Mouse (Mus musculus) midbrain, embryonic 10.5 days (tissue): Measurements from ENCODE around the gene St3gal6. TPM values are rescaled to one million over a fixed set of nuclear protein-coding genes. Genes with fewer than 3 reads are reported as not detected.

Source experiments
- DNase-seq: peaks from one replicate; pipeline ENCODE4 v3.0.0-alpha.2; 2017; ENCODE audit warnings: low spot score
- H3K27ac ChIP-seq: fragments of 300-500 bp; sonication (generic); replicated peaks from 2 replicates; pipeline ENCODE4 v1.5.1; 2016; ENCODE audit warnings: mild to moderate bottlenecking
- H3K27me3 ChIP-seq: fragments of 300-500 bp; sonication (generic); 2 replicates; pipeline ENCODE4 v1.6.1; 2016; ENCODE audit warnings: low read depth, mild to moderate bottlenecking; ENCODE audit not compliant: poor library complexity, severe bottlenecking
- H3K36me3 ChIP-seq: fragments of 300-500 bp; sonication (generic); 2 replicates; pipeline ENCODE4 v1.6.1; 2016; ENCODE audit warnings: mild to moderate bottlenecking, moderate library complexity
- H3K4me1 ChIP-seq: fragments of 300-500 bp; sonication (generic); 2 replicates; pipeline ENCODE4 v1.6.1; 2016
- H3K4me3 ChIP-seq: fragments of 300-500 bp; sonication (generic); 2 replicates; pipeline ENCODE4 v1.5.1; 2016; ENCODE audit warnings: mild to moderate bottlenecking, moderate library complexity
- H3K9me3 ChIP-seq: fragments of 300-500 bp; sonication (generic); replicated peaks from 2 replicates; pipeline ENCODE4 v1.6.1; 2016; ENCODE audit warnings: mild to moderate bottlenecking
- WGBS: fragments of 180-500 bp; shearing (Covaris S2); methylation state at CpG from one replicate; pipeline ENCODE4 v1.1.7; 2016; 5-methylcytosine and 5-hydroxymethylcytosine counted together
- polyA plus RNA-seq: library from polyadenylated mRNA; unstranded; fragments of >200 nt; fragmentation: Nextera tagmentation; extraction: Ambion mirVana; gene quantifications from 2 replicates; pipeline ENCODE4 v1.2.1, GENCODE M21; 2016

The St3gal6 gene
- 9.3 and 12.5 TPM in 2 replicates for polyA plus RNA-seq

DNA sequence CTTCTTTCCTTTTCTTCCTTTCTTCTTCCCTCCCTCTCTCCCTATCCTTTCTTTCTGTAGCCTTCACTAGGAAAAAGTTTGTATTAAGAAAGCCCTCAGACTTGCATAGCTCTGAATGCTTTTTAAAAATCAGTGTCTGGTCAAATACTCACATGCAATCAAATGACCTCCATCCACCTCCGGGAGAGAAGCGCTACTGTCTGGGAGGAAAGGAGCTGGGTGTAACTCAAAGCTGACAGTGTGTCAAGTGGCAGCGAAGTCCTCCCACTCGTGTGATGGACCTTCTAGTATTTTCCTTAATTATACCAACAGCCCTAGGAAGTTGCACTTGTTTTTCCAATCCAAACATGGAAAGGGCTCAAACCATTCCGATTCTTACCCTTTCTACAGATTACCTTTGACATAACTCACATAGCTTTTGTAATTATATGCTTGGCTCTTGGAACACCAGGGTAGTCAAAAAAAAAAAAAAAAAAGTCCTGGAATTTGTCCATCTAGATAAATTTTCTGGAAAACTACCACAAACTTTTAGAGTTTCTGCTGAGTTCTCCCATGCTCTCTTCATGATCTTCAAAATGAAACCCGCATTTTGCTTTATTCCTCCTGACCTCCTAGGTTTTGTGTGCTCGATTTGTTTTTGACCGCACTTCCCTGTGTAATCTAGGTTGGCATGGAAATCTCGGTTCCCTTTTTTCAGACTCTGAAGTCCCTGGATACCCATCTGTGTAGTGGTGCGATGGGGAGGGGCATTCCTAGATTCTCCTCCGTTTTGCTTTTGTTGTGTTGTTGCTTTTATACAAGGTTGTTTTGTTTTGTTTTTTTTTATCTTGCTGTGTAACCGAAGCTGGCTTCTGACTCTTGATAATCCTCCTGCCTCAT, at the start of gene St3gal6:
Gene St3gal6, minus strand, starts transcription at position 272 of the 879 bp plus-strand sequence.
- no peaks in the 10 kb centered on the region for H3K36me3 ChIP-seq
- peaks cover 16% of the 10 kb centered on the region for H3K4me1 ChIP-seq
- 89% methylated on average over 12 of the region's 12 CpGs for WGBS
- H3K9me3 ChIP-seq, result peaks cover 7% of the 10 kb centered on the region
- peak within 1 kb of the TSS; percentile 85 for H3K4me3 ChIP-seq
- H3K27me3 ChIP-seq, result peaks cover 10% of the 10 kb centered on the region
- no peak for DNase-seq
- peak within 1 kb of the TSS; percentile 91 for H3K27ac ChIP-seq

DNA sequence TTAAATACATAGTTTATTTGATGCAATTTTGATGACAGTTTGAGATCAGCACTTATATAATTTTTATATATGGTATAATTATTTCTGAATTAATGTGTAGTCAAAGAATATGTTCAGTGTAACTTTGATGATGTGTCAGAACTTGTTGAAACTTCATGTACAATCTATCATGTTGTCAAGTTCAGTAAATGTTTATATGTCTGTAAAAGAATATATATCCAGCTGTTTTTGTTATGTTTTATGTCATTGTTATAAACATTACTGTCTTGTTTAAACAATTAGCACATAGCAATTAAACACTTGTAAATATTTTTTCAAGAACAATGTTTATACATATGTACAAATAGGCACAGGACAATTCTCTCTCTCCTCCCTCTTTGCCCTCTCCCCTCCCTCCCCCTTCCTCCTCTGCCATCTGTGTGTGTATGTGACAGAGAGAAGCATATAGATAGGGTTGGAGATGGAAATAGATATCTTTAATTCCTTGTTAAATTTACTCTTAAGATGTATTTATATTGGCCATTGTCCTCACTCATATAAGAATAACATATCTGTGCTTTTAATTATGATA, 46.7 kb upstream of the St3gal6 start:
- Histone ChIP-seq H3K4me3 (no peak overlapping the region), H3K27me3 (no peaks in the 10 kb centered on the region), H3K27ac (no peak overlapping the region), H3K9me3 (no peaks in the 10 kb centered on the region), H3K4me1 (no peaks in the 10 kb centered on the region), H3K36me3 (no peaks in the 10 kb centered on the region)
- no peak for DNase-seq

DNA sequence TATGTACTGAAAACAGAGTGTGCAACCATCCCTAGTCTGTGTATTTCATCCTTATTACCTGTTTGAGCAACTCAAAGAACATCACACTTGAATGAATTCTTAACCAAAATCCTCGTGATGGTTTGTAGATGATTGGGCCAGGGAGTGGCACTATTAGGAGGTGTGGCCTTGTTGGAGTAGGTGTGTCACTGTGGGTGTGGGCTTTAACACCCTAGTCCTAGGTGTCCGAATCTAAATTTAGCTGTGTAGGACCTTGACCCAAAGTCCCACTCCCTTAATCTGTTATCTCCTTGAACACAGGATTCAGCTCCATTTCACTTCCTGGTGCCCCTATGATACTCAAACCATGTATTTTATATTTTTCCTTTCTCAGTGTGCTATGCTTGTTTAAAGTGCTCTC, 37.2 kb upstream of the St3gal6 start:
- H3K4me3 ChIP-seq, result no peak overlapping the region
- H3K27ac ChIP-seq, result no peak overlapping the region
- no peak for DNase-seq
- 85% methylated on average over 2 of the region's 2 CpGs for WGBS
- no peaks in the 10 kb centered on the region for H3K9me3 ChIP-seq
- H3K4me1 ChIP-seq, result no peaks in the 10 kb centered on the region
- H3K27me3 ChIP-seq, result no peaks in the 10 kb centered on the region
- no peaks in the 10 kb centered on the region for H3K36me3 ChIP-seq

DNA sequence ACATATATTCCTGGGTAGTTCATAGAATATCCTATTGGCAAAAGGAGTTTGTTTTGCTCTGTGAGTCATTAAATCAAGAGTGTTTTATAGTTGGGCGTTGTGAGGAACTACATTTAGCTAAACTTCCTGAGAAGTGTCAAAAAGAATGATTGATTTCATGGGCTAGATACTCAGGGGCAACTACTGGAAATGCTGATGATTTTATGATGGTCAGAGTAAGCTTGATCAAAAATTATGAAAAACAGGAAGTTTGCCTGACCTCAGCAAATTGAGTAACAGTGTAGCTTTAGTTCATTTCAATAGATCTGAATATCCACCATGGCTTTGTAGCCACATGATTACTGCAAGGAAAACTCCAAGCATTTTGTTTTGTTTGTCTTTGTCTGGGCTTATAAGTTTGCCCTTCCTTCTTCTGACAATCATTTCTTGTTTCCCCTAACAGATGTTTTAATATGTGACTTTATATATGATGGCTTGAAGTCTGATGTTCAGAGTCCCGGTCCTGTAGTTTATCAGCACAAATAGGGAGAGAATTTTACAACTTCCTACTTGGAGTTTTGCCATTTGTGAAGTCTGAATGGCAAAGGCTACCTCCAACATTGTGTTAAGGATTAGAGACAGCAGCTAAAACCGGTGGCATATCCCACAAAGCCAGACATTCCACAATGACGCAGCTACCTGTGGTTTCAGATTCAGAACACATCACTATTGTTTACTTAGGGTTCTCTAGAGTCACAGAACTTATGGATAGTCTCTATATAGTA, 32.2 kb upstream of the St3gal6 start:
- no peak overlapping the region for H3K27ac ChIP-seq
- DNase-seq, result no peak
- H3K4me3 ChIP-seq, result no peak overlapping the region
- no peaks in the 10 kb centered on the region for H3K4me1 ChIP-seq
- H3K36me3 ChIP-seq, result no peaks in the 10 kb centered on the region
- 86% methylated on average over 4 of the region's 4 CpGs for WGBS
- H3K27me3 ChIP-seq, result no peaks in the 10 kb centered on the region
- H3K9me3 ChIP-seq, result no peaks in the 10 kb centered on the region

DNA sequence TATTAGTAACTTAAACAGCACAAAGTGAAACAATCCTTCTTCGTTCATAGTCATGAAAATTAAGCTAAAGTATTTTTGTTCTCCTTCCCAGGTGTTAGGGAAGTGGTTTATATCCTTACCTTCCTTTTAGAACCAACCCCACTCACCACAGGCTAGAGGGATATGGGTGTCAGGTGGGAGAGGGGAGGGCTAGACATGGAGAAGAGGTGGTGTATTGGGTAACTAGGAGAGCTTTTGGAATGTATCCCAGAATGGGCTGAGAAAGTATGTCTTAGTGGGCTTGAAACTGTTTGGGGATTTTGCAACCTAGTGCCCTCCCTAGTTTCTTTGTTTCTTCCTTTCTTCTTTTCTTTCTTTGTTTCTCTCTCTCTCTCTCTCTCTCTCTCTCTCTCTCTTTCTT, 30.6 kb upstream of the St3gal6 start:
- DNase-seq, result no peak
- no peak overlapping the region for H3K4me3 ChIP-seq
- no peaks in the 10 kb centered on the region for H3K9me3 ChIP-seq
- no peak overlapping the region for H3K27ac ChIP-seq
- no peaks in the 10 kb centered on the region for H3K4me1 ChIP-seq
- no peaks in the 10 kb centered on the region for H3K36me3 ChIP-seq
- WGBS, result 82% methylated on average over 1 of the region's 1 CpGs
- no peaks in the 10 kb centered on the region for H3K27me3 ChIP-seq

DNA sequence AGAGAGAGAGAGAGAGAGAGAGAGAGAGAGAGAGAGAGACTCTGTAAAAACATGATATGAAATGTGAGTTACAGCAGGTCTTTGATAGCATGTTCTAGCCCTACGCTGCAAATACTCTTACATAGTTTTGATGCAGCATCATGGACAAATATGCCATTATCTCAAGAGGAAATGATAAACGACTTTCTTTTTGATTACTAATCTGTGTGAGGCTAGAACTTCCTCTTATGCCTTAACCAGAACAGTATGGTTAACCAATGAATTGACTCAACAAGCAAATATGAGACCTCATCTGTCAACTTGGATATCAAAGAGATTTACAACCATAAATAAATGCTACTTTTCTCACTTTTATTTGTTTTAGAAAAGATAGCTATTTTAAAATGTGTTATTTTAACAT, 24.0 kb upstream of the St3gal6 start:
- H3K36me3 ChIP-seq, result no peaks in the 10 kb centered on the region
- no peak overlapping the region for H3K4me3 ChIP-seq
- WGBS, result 88% methylated on average over 2 of the region's 2 CpGs
- no peak for DNase-seq
- no peak overlapping the region for H3K27ac ChIP-seq
- no peaks in the 10 kb centered on the region for H3K27me3 ChIP-seq
- no peaks in the 10 kb centered on the region for H3K9me3 ChIP-seq
- no peaks in the 10 kb centered on the region for H3K4me1 ChIP-seq

DNA sequence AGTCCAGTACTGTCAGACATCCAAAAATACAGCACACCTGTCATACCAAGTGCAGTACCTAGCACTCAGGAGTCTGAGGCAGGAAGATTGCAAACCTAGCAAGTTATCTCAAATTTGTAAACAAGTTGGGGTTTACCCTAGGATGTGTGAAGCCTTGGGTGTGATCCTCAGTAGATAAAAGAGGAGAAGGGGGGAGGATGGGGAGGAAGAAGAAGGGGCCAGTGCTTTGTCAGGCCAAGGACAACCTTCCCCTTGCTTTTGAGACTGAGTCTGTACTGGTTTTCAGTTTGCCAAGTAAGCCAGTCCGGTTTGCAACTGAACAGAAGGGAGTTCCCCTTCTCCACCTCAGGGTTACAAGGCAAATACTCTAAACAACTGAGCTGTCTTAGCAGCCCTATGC, 22.1 kb upstream of the St3gal6 start:
- no peaks in the 10 kb centered on the region for H3K36me3 ChIP-seq
- no peaks in the 10 kb centered on the region for H3K27me3 ChIP-seq
- H3K4me1 ChIP-seq, result no peaks in the 10 kb centered on the region
- H3K9me3 ChIP-seq, result no peaks in the 10 kb centered on the region
- no peak overlapping the region for H3K27ac ChIP-seq
- no peak for DNase-seq
- WGBS, result 66% methylated on average over 1 of the region's 1 CpGs
- H3K4me3 ChIP-seq, result no peak overlapping the region

DNA sequence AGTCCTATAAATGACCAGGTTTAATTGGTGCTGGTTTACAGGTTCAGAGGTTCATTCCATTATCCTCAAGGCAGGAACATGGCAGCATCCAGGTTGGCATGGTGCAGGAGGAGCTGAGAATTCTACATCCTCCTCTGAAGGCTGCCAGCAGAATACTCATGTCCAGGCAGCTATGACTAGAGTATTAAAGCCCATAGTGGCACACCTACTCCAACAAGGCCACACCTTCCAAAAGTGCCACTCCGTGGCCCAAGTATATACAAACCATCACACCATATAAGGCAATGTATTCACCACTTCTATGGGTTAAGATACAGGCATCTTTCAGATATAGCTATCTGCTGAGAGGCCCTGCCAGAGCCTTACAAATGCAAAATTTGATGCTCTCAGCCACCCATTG, 15.4 kb upstream of the St3gal6 start:
- no peak for DNase-seq
- 89% methylated on average over 1 of the region's 1 CpGs for WGBS
- no peaks in the 10 kb centered on the region for H3K9me3 ChIP-seq
- no peaks in the 10 kb centered on the region for H3K27me3 ChIP-seq
- H3K36me3 ChIP-seq, result no peaks in the 10 kb centered on the region
- no peak overlapping the region for H3K4me3 ChIP-seq
- H3K4me1 ChIP-seq, result peaks cover 5% of the 10 kb centered on the region; the same call in 1 of the 2 replicates
- no peak overlapping the region for H3K27ac ChIP-seq

DNA sequence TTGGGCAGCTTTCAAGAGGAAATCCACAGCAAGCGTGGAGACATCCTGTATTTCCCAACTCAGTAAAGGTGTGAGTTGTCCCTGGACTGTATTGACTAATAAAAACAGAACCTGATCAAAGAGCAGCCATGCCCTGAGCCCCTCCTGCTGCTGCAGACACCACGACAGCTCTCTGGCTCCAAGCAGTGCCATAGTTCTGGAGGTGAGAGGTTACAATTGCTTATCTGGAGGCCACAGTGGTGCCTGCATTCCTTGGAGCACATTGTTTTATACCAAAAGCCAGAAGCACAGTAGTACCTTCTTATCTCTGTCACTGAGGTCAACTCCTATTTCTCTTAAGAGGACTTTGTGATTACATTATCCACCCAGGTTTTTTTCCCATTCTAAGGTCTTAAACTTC, 15.0 kb upstream of the St3gal6 start:
- DNase-seq, result no peak
- Histone ChIP-seq H3K27me3 (no peaks in the 10 kb centered on the region), H3K9me3 (no peaks in the 10 kb centered on the region), H3K36me3 (no peaks in the 10 kb centered on the region), H3K4me3 (no peak overlapping the region), H3K4me1 (peaks cover 6% of the 10 kb centered on the region; the same call in 1 of the 2 replicates), H3K27ac (no peak overlapping the region)
- WGBS, result 62% methylated on average over 2 of the region's 2 CpGs

DNA sequence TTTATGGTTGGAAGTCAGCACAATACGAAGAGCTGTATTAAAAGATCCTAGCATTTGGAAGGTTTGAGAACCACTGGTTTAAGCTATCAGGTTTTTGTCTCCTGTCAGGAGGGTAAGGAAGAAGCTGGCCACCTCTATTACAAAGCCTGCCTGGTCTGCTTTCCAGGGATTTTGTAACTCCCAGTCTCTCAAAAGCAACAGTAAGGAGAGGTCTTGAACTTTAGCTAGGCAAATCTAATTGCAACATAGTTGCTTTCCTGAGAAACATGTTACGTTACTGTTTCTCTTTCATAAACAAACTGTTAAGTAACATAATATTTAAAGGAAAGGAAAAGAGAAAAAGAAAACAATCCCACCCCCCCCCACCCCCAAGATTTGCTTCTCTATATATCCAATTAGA, 12.0 kb upstream of the St3gal6 start:
- peaks cover 25% of the 10 kb centered on the region for H3K4me1 ChIP-seq
- no peaks in the 10 kb centered on the region for H3K36me3 ChIP-seq
- no peaks in the 10 kb centered on the region for H3K9me3 ChIP-seq
- no peaks in the 10 kb centered on the region for H3K27me3 ChIP-seq
- H3K27ac ChIP-seq, result no peak overlapping the region
- 89% methylated on average over 2 of the region's 2 CpGs for WGBS
- no peak for DNase-seq
- no peak overlapping the region for H3K4me3 ChIP-seq

DNA sequence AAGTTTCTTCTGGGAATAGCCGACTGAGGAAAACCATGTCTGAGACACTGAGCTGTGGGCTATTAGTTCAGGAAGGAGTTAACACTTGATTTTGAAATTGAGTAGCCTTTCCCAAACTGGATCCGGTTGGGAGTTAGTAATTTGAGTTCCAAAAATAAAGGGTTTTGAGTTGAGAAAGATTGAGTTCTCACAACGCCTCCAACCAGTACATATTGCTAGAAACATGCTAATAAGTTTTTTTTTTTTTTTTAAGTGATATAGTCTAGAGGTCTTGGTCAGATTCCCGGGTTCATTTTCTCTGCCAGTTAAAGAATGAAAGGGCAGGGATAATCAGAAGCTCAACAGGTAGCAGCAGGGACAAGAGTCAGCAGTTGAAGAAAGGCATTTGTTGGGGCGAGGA, 11.2 kb upstream of the St3gal6 start:
- WGBS, result 67% methylated on average over 5 of the region's 5 CpGs
- Histone ChIP-seq H3K27ac (no peak overlapping the region), H3K9me3 (no peaks in the 10 kb centered on the region), H3K4me1 (peaks cover 25% of the 10 kb centered on the region), H3K4me3 (no peak overlapping the region), H3K36me3 (no peaks in the 10 kb centered on the region), H3K27me3 (no peaks in the 10 kb centered on the region)
- no peak for DNase-seq

DNA sequence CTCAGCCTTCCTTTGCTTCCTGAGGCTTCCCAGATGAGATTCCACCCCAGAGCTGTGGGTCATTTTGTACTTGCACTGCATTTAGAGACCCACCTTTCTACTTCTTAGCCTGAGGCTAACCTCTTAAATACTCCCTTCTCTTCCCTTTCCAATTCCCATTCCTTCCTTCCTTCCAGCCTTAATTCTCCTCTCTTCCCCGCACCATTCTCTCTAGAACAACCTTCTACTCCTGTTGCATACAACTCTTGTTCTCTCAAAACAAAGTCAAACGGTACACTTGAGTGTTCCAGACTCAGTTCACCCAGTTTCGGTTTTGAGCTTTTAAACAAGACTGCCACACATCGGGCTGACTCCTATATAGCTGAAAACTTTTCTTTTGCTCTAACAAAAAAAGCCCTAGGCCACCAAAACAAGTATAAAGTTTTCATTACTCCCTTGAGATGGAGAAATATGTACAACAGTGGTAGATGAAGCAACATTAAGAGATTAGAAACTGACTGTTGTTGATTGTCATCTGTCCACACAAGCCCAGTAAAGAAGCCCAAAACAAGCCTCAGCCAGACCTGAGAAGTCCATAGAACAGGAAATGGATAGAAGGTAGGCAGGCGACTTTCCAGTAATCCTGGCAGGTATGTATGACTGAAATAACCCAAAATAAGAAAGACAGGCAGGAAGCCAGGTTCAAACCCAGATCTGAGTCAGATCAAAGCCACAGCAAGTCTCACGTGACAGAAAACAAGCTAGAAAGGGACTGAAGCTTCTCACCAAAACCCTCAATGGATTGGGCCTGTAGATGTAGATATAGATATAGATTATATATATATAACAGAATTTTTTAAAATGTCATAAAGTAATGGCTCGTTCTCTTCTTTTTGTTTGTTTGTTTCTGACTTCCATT, 10.5 kb upstream of the St3gal6 start:
- Histone ChIP-seq H3K4me3 (no peak overlapping the region), H3K36me3 (no peaks in the 10 kb centered on the region), H3K4me1 (peaks cover 25% of the 10 kb centered on the region), H3K27me3 (no peaks in the 10 kb centered on the region), H3K9me3 (no peaks in the 10 kb centered on the region), H3K27ac (no peak overlapping the region)
- 88% methylated on average over 7 of the region's 7 CpGs for whole genome bisulfite sequencing
- DNase-seq, result no peak
